Mouse (Mus musculus): ENCODE measurements around the gene Flt3. TPM values are rescaled to one million over a fixed set of nuclear protein-coding genes. Genes with fewer than 3 reads are reported as not detected.

The Flt3 gene
- polyA plus RNA-seq, 2 experiments: 0.21 to 0.28 TPM

GRCm38 (mm10) chr5:147332711-147333110, 67.6 kb downstream of the Flt3 start:
- 29% methylated on average over 7 of the region's 7 CpGs for WGBS
- no peak overlapping the region for H3K4me3 ChIP-seq (replicated peaks; ENCODE audit: low read length)
- H3K4me2 ChIP-seq (replicated peaks; ENCODE audit: low read depth, low read length, severe bottlenecking): no peak overlapping the region
- no peak overlapping the region for H3K27ac ChIP-seq (replicated peaks; ENCODE audit: low read depth, low read length)
- H3K36me3 ChIP-seq (ENCODE audit: control insufficient read depth, insufficient read depth, low read length): no peaks in the 10 kb centered on the region
- no peak; the same call in 1 of the 2 replicates for ATAC-seq (ENCODE audit: low FRiP score, low read depth)
- no peak for TF ChIP-seq POLR2A (IDR thresholded peaks at IDR 0.05; ENCODE audit: borderline replicate concordance, extremely low read depth, insufficient read depth, insufficient read length)
- no peak for DNase-seq (ENCODE audit: low spot score)
- H3K4me1 ChIP-seq (ENCODE audit: control insufficient read depth, insufficient read depth, low read length): no peaks in the 10 kb centered on the region
- no peaks in the 10 kb centered on the region for H3K9me3 ChIP-seq (ENCODE audit: control insufficient read depth, low read length)
- no peaks in the 10 kb centered on the region for H3K27me3 ChIP-seq (ENCODE audit: control insufficient read depth, insufficient read depth, low read length)
- no peak overlapping the region for H3K9ac ChIP-seq (ENCODE audit: low read depth, low read length, severe bottlenecking)

- DNase-seq (ENCODE audit: low spot score) (no peak), ATAC-seq (ENCODE audit: low FRiP score, low read depth) (no peak)
- no peaks in the 10 kb centered on the region for H3K9me3 ChIP-seq (ENCODE audit: control insufficient read depth, low read length)
- H3K4me2 ChIP-seq (replicated peaks; ENCODE audit: low read depth, low read length, severe bottlenecking): no peak overlapping the region
- no peaks in the 10 kb centered on the region for H3K36me3 ChIP-seq (ENCODE audit: control insufficient read depth, insufficient read depth, low read length)
- H3K4me1 ChIP-seq (ENCODE audit: control insufficient read depth, insufficient read depth, low read length): no peaks in the 10 kb centered on the region
- no peak overlapping the region for H3K4me3 ChIP-seq (replicated peaks; ENCODE audit: low read length)
- no peak overlapping the region for H3K27ac ChIP-seq (replicated peaks; ENCODE audit: low read depth, low read length)
- TF ChIP-seq POLR2A (IDR thresholded peaks at IDR 0.05; ENCODE audit: borderline replicate concordance, extremely low read depth, insufficient read depth, insufficient read length): no peak
- 36% methylated on average over 2 of the region's 2 CpGs for WGBS
- no peaks in the 10 kb centered on the region for H3K27me3 ChIP-seq (ENCODE audit: control insufficient read depth, insufficient read depth, low read length)
- no peak overlapping the region for H3K9ac ChIP-seq (ENCODE audit: low read depth, low read length, severe bottlenecking)
Observed at GRCm38 (mm10) chr5:147331547-147331946, 68.7 kb downstream of the Flt3 start.

GRCm38 (mm10) chr5:147329946-147330345, 70.3 kb downstream of the Flt3 start:
- Histone ChIP-seq H3K9ac (ENCODE audit: low read depth, low read length, severe bottlenecking) (no peak overlapping the region), H3K27ac (replicated peaks; ENCODE audit: low read depth, low read length) (no peak overlapping the region), H3K9me3 (ENCODE audit: control insufficient read depth, low read length) (no peaks in the 10 kb centered on the region), H3K4me1 (ENCODE audit: control insufficient read depth, insufficient read depth, low read length) (no peaks in the 10 kb centered on the region), H3K4me3 (replicated peaks; ENCODE audit: low read length) (no peak overlapping the region), H3K36me3 (ENCODE audit: control insufficient read depth, insufficient read depth, low read length) (no peaks in the 10 kb centered on the region), H3K4me2 (replicated peaks; ENCODE audit: low read depth, low read length, severe bottlenecking) (no peak overlapping the region), H3K27me3 (ENCODE audit: control insufficient read depth, insufficient read depth, low read length) (no peaks in the 10 kb centered on the region)
- DNase-seq (ENCODE audit: low spot score): no peak
- no peak for TF ChIP-seq POLR2A (IDR thresholded peaks at IDR 0.05; ENCODE audit: borderline replicate concordance, extremely low read depth, insufficient read depth, insufficient read length)
- WGBS: 83% methylated on average over 11 of the region's 11 CpGs
- no peak for ATAC-seq (ENCODE audit: low FRiP score, low read depth)

- no peaks in the 10 kb centered on the region for H3K4me1 ChIP-seq (ENCODE audit: control insufficient read depth, insufficient read depth, low read length)
Observed at GRCm38 (mm10) chr5:147327636-147328035, 72.7 kb downstream of the Flt3 start.

GRCm38 (mm10) chr5:147325931-147326330, 74.4 kb downstream of the Flt3 start:
- DNase-seq (ENCODE audit: low spot score) (no peak), ATAC-seq (ENCODE audit: low FRiP score, low read depth) (no peak)
- H3K4me1 ChIP-seq (ENCODE audit: control insufficient read depth, insufficient read depth, low read length): no peaks in the 10 kb centered on the region
- no peaks in the 10 kb centered on the region for H3K36me3 ChIP-seq (ENCODE audit: control insufficient read depth, insufficient read depth, low read length)
- H3K9me3 ChIP-seq (ENCODE audit: control insufficient read depth, low read length): no peaks in the 10 kb centered on the region
- H3K4me2 ChIP-seq (replicated peaks; ENCODE audit: low read depth, low read length, severe bottlenecking): no peak overlapping the region
- no peak for TF ChIP-seq POLR2A (IDR thresholded peaks at IDR 0.05; ENCODE audit: borderline replicate concordance, extremely low read depth, insufficient read depth, insufficient read length)
- no peak overlapping the region for H3K4me3 ChIP-seq (replicated peaks; ENCODE audit: low read length)
- H3K9ac ChIP-seq (ENCODE audit: low read depth, low read length, severe bottlenecking): no peak overlapping the region
- H3K27ac ChIP-seq (replicated peaks; ENCODE audit: low read depth, low read length): no peak overlapping the region
- peaks cover 8% of the 10 kb centered on the region for H3K27me3 ChIP-seq (ENCODE audit: control insufficient read depth, insufficient read depth, low read length)
- 68% methylated on average over 11 of the region's 11 CpGs for WGBS

More at GRCm38 (mm10) chr5:147327636-147328035, 72.7 kb downstream of the Flt3 start:
- Histone ChIP-seq H3K4me3 (replicated peaks; ENCODE audit: low read length) (no peak overlapping the region), H3K27ac (replicated peaks; ENCODE audit: low read depth, low read length) (no peak overlapping the region), H3K36me3 (ENCODE audit: control insufficient read depth, insufficient read depth, low read length) (no peaks in the 10 kb centered on the region), H3K9ac (ENCODE audit: low read depth, low read length, severe bottlenecking) (no peak overlapping the region), H3K4me2 (replicated peaks; ENCODE audit: low read depth, low read length, severe bottlenecking) (no peak overlapping the region), H3K27me3 (ENCODE audit: control insufficient read depth, insufficient read depth, low read length) (peaks cover 1% of the 10 kb centered on the region; the same call in 1 of the 2 replicates), H3K9me3 (ENCODE audit: control insufficient read depth, low read length) (no peaks in the 10 kb centered on the region)
- DNase-seq (ENCODE audit: low spot score) (no peak), ATAC-seq (ENCODE audit: low FRiP score, low read depth) (no peak)
- 77% methylated on average over 5 of the region's 5 CpGs for WGBS
- TF ChIP-seq POLR2A (IDR thresholded peaks at IDR 0.05; ENCODE audit: borderline replicate concordance, extremely low read depth, insufficient read depth, insufficient read length): no peak

Measured in limb, embryonic 14.5 days (tissue).